Mouse (Mus musculus) liver, embryonic 16.5 days (tissue): ENCODE measurements around the gene Atp13a4. TPM values are rescaled to one million over a fixed set of nuclear protein-coding genes. Genes with fewer than 3 reads are reported as not detected.

ENCODE experiments used
- ATAC-seq: fragments of 200-750 bp; cut with Nextera tagmentation; 2 replicates; pipeline ENCODE4 v1.8.0; 2017; ENCODE audit warnings: low read depth, mild to moderate bottlenecking, moderate number of reproducible peaks, moderate library complexity
- H3K27ac ChIP-seq: fragments of 300-500 bp; sonication (generic); 2 replicates; pipeline ENCODE4 v1.5.1; 2014; ENCODE audit warnings: mild to moderate bottlenecking, low read length
- H3K27me3 ChIP-seq: fragments of 300-500 bp; sonication (generic); 2 replicates; pipeline ENCODE4 v1.6.1; 2014; ENCODE audit warnings: low read depth, low read length, mixed read lengths; ENCODE audit not compliant: control insufficient read depth, insufficient read depth
- H3K36me3 ChIP-seq: fragments of 300-500 bp; sonication (generic); 2 replicates; pipeline ENCODE4 v1.6.1; 2014; ENCODE audit warnings: mild to moderate bottlenecking; ENCODE audit not compliant: control insufficient read depth, insufficient read depth
- H3K4me1 ChIP-seq: fragments of 300-500 bp; sonication (generic); 2 replicates; pipeline ENCODE4 v1.6.1; 2014; ENCODE audit warnings: low read depth, low read length, mixed read lengths; ENCODE audit not compliant: control insufficient read depth
- H3K4me2 ChIP-seq: fragments of 300-500 bp; sonication (generic); 2 replicates; pipeline ENCODE4 v1.6.1; 2014; ENCODE audit warnings: low read depth, low read length, mixed read lengths
- H3K4me3 ChIP-seq: fragments of 300-500 bp; sonication (generic); 2 replicates; pipeline ENCODE4 v1.5.1; 2014; ENCODE audit warnings: low read depth, mild to moderate bottlenecking, low read length
- H3K9ac ChIP-seq: fragments of 300-500 bp; sonication (generic); 2 replicates; pipeline ENCODE4 v1.6.1; 2014; ENCODE audit warnings: low read depth, low read length
- H3K9me3 ChIP-seq: fragments of 300-500 bp; sonication (generic); replicated peaks from 2 replicates; pipeline ENCODE4 v1.6.1; 2016; ENCODE audit warnings: low read length; ENCODE audit not compliant: control insufficient read depth
- WGBS: fragments of 180-500 bp; shearing (Covaris S2); extraction: QIAGEN DNeasy Blood & Tissue Kit; methylation state at CpG from one replicate; pipeline ENCODE4 v1.1.7; 2014; ENCODE audit not compliant: insufficient replicate concordance; 5-methylcytosine and 5-hydroxymethylcytosine counted together
- polyA plus RNA-seq: library from polyadenylated mRNA; unstranded; fragments of >200 nt; fragmentation: Nextera tagmentation; extraction: Ambion mirVana; gene quantifications from 2 replicates; pipeline ENCODE4 v1.2.1, GENCODE M21; 2015

Atp13a4 gene
- polyA plus RNA-seq, 1 experiment from 2014 or later: not detected

GRCm38 (mm10) chr16:29509881-29510280 lies 34.8 kb downstream of the Atp13a4 start:
- ATAC-seq: no peak
- no peak overlapping the region for H3K4me2 ChIP-seq
- no peaks in the 10 kb centered on the region for H3K4me1 ChIP-seq
- no peaks in the 10 kb centered on the region for H3K36me3 ChIP-seq
- no peaks in the 10 kb centered on the region for H3K27me3 ChIP-seq
- WGBS: 35% methylated on average over 3 of the region's 3 CpGs
- no peak overlapping the region for H3K4me3 ChIP-seq
- H3K27ac ChIP-seq: no peak overlapping the region
- no peaks in the 10 kb centered on the region for H3K9me3 ChIP-seq
- no peak overlapping the region for H3K9ac ChIP-seq

GRCm38 (mm10) chr16:29504671-29505070 lies 40.0 kb downstream of the Atp13a4 start:
- Histone ChIP-seq H3K27me3 (no peaks in the 10 kb centered on the region), H3K27ac (no peak overlapping the region), H3K9ac (no peak overlapping the region), H3K4me1 (no peaks in the 10 kb centered on the region), H3K4me3 (no peak overlapping the region), H3K36me3 (no peaks in the 10 kb centered on the region), H3K9me3 (no peaks in the 10 kb centered on the region), H3K4me2 (no peak overlapping the region)
- ATAC-seq: no peak
- 54% methylated on average over 4 of the region's 4 CpGs for whole genome bisulfite sequencing

- Histone ChIP-seq H3K36me3 (no peaks in the 10 kb centered on the region), H3K4me2 (no peak overlapping the region), H3K9me3 (no peaks in the 10 kb centered on the region), H3K4me1 (no peaks in the 10 kb centered on the region), H3K27me3 (no peaks in the 10 kb centered on the region), H3K4me3 (no peak overlapping the region), H3K9ac (no peak overlapping the region), H3K27ac (no peak overlapping the region)
- no peak for ATAC-seq
- 64% methylated on average over 9 of the region's 9 CpGs for WGBS
These were observed 40.5 kb downstream of the Atp13a4 start for GRCm38 (mm10) chr16:29504198-29504597.

GRCm38 (mm10) chr16:29491031-29491430 lies 53.6 kb downstream of the Atp13a4 start:
- Histone ChIP-seq H3K9ac (no peak overlapping the region), H3K4me3 (no peak overlapping the region), H3K4me1 (no peaks in the 10 kb centered on the region), H3K9me3 (no peaks in the 10 kb centered on the region), H3K27me3 (no peaks in the 10 kb centered on the region), H3K36me3 (no peaks in the 10 kb centered on the region), H3K27ac (no peak overlapping the region), H3K4me2 (no peak overlapping the region)
- WGBS: 47% methylated on average over 3 of the region's 3 CpGs
- no peak for ATAC-seq

GRCm38 (mm10) chr16:29481439-29481838 lies 63.2 kb downstream of the Atp13a4 start:
- Histone ChIP-seq H3K36me3 (no peaks in the 10 kb centered on the region), H3K27me3 (no peaks in the 10 kb centered on the region), H3K4me3 (no peak overlapping the region), H3K4me1 (no peaks in the 10 kb centered on the region), H3K9me3 (no peaks in the 10 kb centered on the region), H3K9ac (no peak overlapping the region), H3K27ac (no peak overlapping the region), H3K4me2 (no peak overlapping the region)
- no peak for ATAC-seq

- H3K4me2 ChIP-seq: no peak overlapping the region
- H3K27me3 ChIP-seq: no peaks in the 10 kb centered on the region
- 62% methylated on average over 6 of the region's 6 CpGs for WGBS
- H3K27ac ChIP-seq: no peak overlapping the region
- no peak overlapping the region for H3K4me3 ChIP-seq
- no peaks in the 10 kb centered on the region for H3K4me1 ChIP-seq
- H3K9me3 ChIP-seq: no peaks in the 10 kb centered on the region
- H3K36me3 ChIP-seq: no peaks in the 10 kb centered on the region
- ATAC-seq: no peak
- no peak overlapping the region for H3K9ac ChIP-seq
These were observed 64.3 kb downstream of the Atp13a4 start for GRCm38 (mm10) chr16:29480396-29480795.

GRCm38 (mm10) chr16:29463798-29464197 lies 80.9 kb downstream of the Atp13a4 start:
- Histone ChIP-seq H3K36me3 (no peaks in the 10 kb centered on the region), H3K4me3 (no peak overlapping the region), H3K9me3 (no peaks in the 10 kb centered on the region), H3K4me1 (no peaks in the 10 kb centered on the region), H3K4me2 (no peak overlapping the region), H3K27me3 (no peaks in the 10 kb centered on the region), H3K27ac (no peak overlapping the region), H3K9ac (no peak overlapping the region)
- ATAC-seq: no peak
- WGBS: 44% methylated on average over 3 of the region's 3 CpGs

- WGBS: 65% methylated on average over 10 of the region's 10 CpGs
- no peak overlapping the region for H3K9ac ChIP-seq
- no peak for ATAC-seq
These were observed 85.3 kb downstream of the Atp13a4 start for GRCm38 (mm10) chr16:29459331-29459730.

GRCm38 (mm10) chr16:29456851-29457250 lies 87.8 kb downstream of the Atp13a4 start:
- 59% methylated on average over 2 of the region's 2 CpGs for WGBS
- Histone ChIP-seq H3K9ac (no peak overlapping the region), H3K36me3 (no peaks in the 10 kb centered on the region), H3K27me3 (no peaks in the 10 kb centered on the region), H3K4me2 (no peak overlapping the region), H3K4me1 (no peaks in the 10 kb centered on the region), H3K9me3 (no peaks in the 10 kb centered on the region), H3K27ac (no peak overlapping the region), H3K4me3 (no peak overlapping the region)
- ATAC-seq: no peak

More at GRCm38 (mm10) chr16:29459331-29459730, 85.3 kb downstream of the Atp13a4 start:
- no peaks in the 10 kb centered on the region for H3K9me3 ChIP-seq
- no peaks in the 10 kb centered on the region for H3K36me3 ChIP-seq
- no peaks in the 10 kb centered on the region for H3K4me1 ChIP-seq
- no peak overlapping the region for H3K27ac ChIP-seq
- H3K27me3 ChIP-seq: no peaks in the 10 kb centered on the region
- no peak overlapping the region for H3K4me3 ChIP-seq
- H3K4me2 ChIP-seq: no peak overlapping the region

- H3K27me3 ChIP-seq: no peaks in the 10 kb centered on the region
- H3K9ac ChIP-seq: no peak overlapping the region
- no peak overlapping the region for H3K27ac ChIP-seq
- no peaks in the 10 kb centered on the region for H3K4me1 ChIP-seq
- no peak for ATAC-seq
- H3K4me3 ChIP-seq: no peak overlapping the region
- H3K4me2 ChIP-seq: no peak overlapping the region
- H3K36me3 ChIP-seq: no peaks in the 10 kb centered on the region
- no peaks in the 10 kb centered on the region for H3K9me3 ChIP-seq
- WGBS: 36% methylated on average over 6 of the region's 6 CpGs
These were observed 91.4 kb downstream of the Atp13a4 start for GRCm38 (mm10) chr16:29453282-29453681.
